ENCODE assay signal across 8 mouse cellular contexts in genomic region chr7:16782555-16783125, GRCm38 (mm10). TPM values are rescaled to one million over a fixed set of nuclear protein-coding genes. Genes with fewer than 3 reads are reported as not detected.
DNase-seq lines count a peak whose midpoint lies in the region; ATAC-seq and TF ChIP-seq lines count a peak whose summit lies in the region.

No protein-coding gene starts in this region.

- no peaks in the 10 kb centered on the region for H3K27me3 ChIP-seq in ES-Bruce4 (ENCODE audit: control insufficient read depth, insufficient read depth, low read length, poor library complexity, severe bottlenecking)
- H3K27me3 ChIP-seq in forebrain, embryonic 15.5 days: no peaks in the 10 kb centered on the region
- H3K27me3 ChIP-seq in liver, embryonic 15.5 days: no peaks in the 10 kb centered on the region
- no peaks in the 10 kb centered on the region for H3K27me3 ChIP-seq in splenic B cell, adult 2 months (ENCODE audit: control insufficient read depth, insufficient read depth, low read length, poor library complexity, severe bottlenecking)

- no peak for TF ChIP-seq EP300 in ES-Bruce4 (IDR thresholded peaks at IDR 0.05; ENCODE audit: insufficient read depth, low read depth, low read length)

- peaks cover 6% of the 10 kb centered on the region for H3K4me1 ChIP-seq in ES-Bruce4 (ENCODE audit: control insufficient read depth, insufficient read depth, low read length)
- H3K4me1 ChIP-seq in forebrain, embryonic 15.5 days: peaks cover 34% of the 10 kb centered on the region
- peaks cover 56% of the 10 kb centered on the region for H3K4me1 ChIP-seq in liver, embryonic 15.5 days (replicated peaks)

- ATAC-seq in forebrain, embryonic 15.5 days (replicated peaks): no peak
- no peak for ATAC-seq in liver, embryonic 15.5 days (ENCODE audit: insufficient read depth)

- no peak for TF ChIP-seq POLR2A in ES-Bruce4 (IDR thresholded peaks at IDR 0.05; ENCODE audit: insufficient read depth, low read length)

- H3K4me2 ChIP-seq in forebrain, embryonic 15.5 days (replicated peaks): peak overlapping the region; percentile 98
- H3K4me2 ChIP-seq in liver, embryonic 15.5 days: peak overlapping the region; percentile 84

- DNase-seq in gastrocnemius, adult 2 months: no peak
- DNase-seq in gastrocnemius, postnatal 10 days: no peak
- peak; percentile 38 for DNase-seq in splenic B cell, adult 2 months (ENCODE audit: low read depth, low spot score)
- no peak for DNase-seq in adrenal gland, adult 8-10 months
- DNase-seq in layer of hippocampus, adult 9-10 months (ENCODE audit: low spot score): no peak

- H3K9me3 ChIP-seq in ES-Bruce4 (replicated peaks; ENCODE audit: control insufficient read depth, insufficient read depth, low read length, poor library complexity, severe bottlenecking): no peaks in the 10 kb centered on the region
- H3K9me3 ChIP-seq in forebrain, embryonic 15.5 days: no peaks in the 10 kb centered on the region
- H3K9me3 ChIP-seq in liver, embryonic 15.5 days (replicated peaks): no peaks in the 10 kb centered on the region

- intact Hi-C loops in gastrocnemius, adult 2 months (cut with DNase I): no loop called here

- H3K27ac ChIP-seq in gastrocnemius, adult 2 months: peak overlapping the region; percentile 74
- 0 out of 2 replicates have a peak overlapping the region, but pooled peaks have one; percentile 7 for H3K27ac ChIP-seq in ES-Bruce4 (ENCODE audit: insufficient read depth, low read length)
- no peak overlapping the region for H3K27ac ChIP-seq in forebrain, embryonic 15.5 days (replicated peaks)
- peak overlapping the region; percentile 98 for H3K27ac ChIP-seq in liver, embryonic 15.5 days (replicated peaks)

- peak overlapping the region; percentile 89 for H3K4me3 ChIP-seq in gastrocnemius, adult 2 months
- H3K4me3 ChIP-seq in ES-Bruce4 (ENCODE audit: low read depth, low read length): peak overlapping the region; percentile 99
- peak overlapping the region; percentile 52 for H3K4me3 ChIP-seq in forebrain, embryonic 15.5 days
- H3K4me3 ChIP-seq in liver, embryonic 15.5 days (replicated peaks): peak overlapping the region; percentile 98

- H3K36me3 ChIP-seq in ES-Bruce4 (ENCODE audit: control insufficient read depth, insufficient read depth, low read length, poor library complexity, severe bottlenecking): peaks cover 15% of the 10 kb centered on the region
- H3K36me3 ChIP-seq in forebrain, embryonic 15.5 days: no peaks in the 10 kb centered on the region
- H3K36me3 ChIP-seq in liver, embryonic 15.5 days (replicated peaks): peaks cover 37% of the 10 kb centered on the region
- peaks cover 6% of the 10 kb centered on the region for H3K36me3 ChIP-seq in splenic B cell, adult 2 months (ENCODE audit: control insufficient read depth, insufficient read depth, low read length, poor library complexity, severe bottlenecking)

- peak overlapping the region; percentile 94 for H3K9ac ChIP-seq in ES-Bruce4 (ENCODE audit: low read depth, poor library complexity, severe bottlenecking)
- H3K9ac ChIP-seq in forebrain, embryonic 15.5 days (replicated peaks): peak overlapping the region; percentile 48
- peak overlapping the region; percentile 98 for H3K9ac ChIP-seq in liver, embryonic 15.5 days

- TF ChIP-seq CTCF in gastrocnemius, adult 2 months (IDR thresholded peaks at IDR 0.05): no peak
- TF ChIP-seq CTCF in ES-Bruce4 (IDR thresholded peaks at IDR 0.05; ENCODE audit: low read depth, low read length): no peak

- WGBS in forebrain, embryonic 15.5 days: 6% methylated on average over 11 of the region's 11 CpGs
- WGBS in liver, embryonic 15.5 days (ENCODE audit: insufficient replicate concordance): 2% methylated on average over 11 of the region's 11 CpGs

RNA-seq across cellular contexts. Expression of gene Slc1a5, which starts 1.5 kb away (rescaled TPM):
- total RNA-seq in gastrocnemius, adult 2 months (2021): 10 to 100 TPM; 11.0 to 14.6 TPM
- 10 to 100 TPM; 32.5 to 34.9 TPM for total RNA-seq in gastrocnemius, postnatal 10 days (2021)
- 101 and 108 TPM in 2 replicates for polyA plus RNA-seq in ES-Bruce4 (2011; ENCODE audit: insufficient read depth, insufficient read length, low read depth, missing spikeins)
- 10.0 and 13.6 TPM in 2 replicates for polyA plus RNA-seq in forebrain, embryonic 15.5 days (2015; fragmentation: Nextera tagmentation; extraction: Ambion mirVana)
- polyA plus RNA-seq in liver, embryonic 15.5 days (2015; fragmentation: Nextera tagmentation; extraction: Ambion mirVana): 120 and 144 TPM in 2 replicates
- total RNA-seq in adrenal gland, adult 8-10 months (2022): 100 to 1,000 TPM in 1 of 4 experiments, 10 to 100 TPM in 3; 77.8 to 202 (median 91.2) TPM

RNA-seq across cellular contexts. Expression of gene Strn4, which starts 33.0 kb away (rescaled TPM):
- 10 to 100 TPM; 16.2 to 16.6 TPM for total RNA-seq in gastrocnemius, adult 2 months (2021)
- 10 to 100 TPM; 42.3 to 46.1 TPM for total RNA-seq in gastrocnemius, postnatal 10 days (2021)
- 53.5 and 55.5 TPM in 2 replicates for polyA plus RNA-seq in ES-Bruce4 (2011; ENCODE audit: insufficient read depth, insufficient read length, low read depth, missing spikeins)
- 185 and 193 TPM in 2 replicates for polyA plus RNA-seq in forebrain, embryonic 15.5 days (2015; fragmentation: Nextera tagmentation; extraction: Ambion mirVana)
- 30.9 and 37.8 TPM in 2 replicates for polyA plus RNA-seq in liver, embryonic 15.5 days (2015; fragmentation: Nextera tagmentation; extraction: Ambion mirVana)
- 100 to 1,000 TPM in 1 of 4 experiments, 10 to 100 TPM in 3; 62.2 to 100 (median 74.6) TPM for total RNA-seq in adrenal gland, adult 8-10 months (2022)

RNA-seq across cellular contexts. Expression of gene Fkrp, which starts 33.9 kb away (rescaled TPM):
- 10 to 100 TPM; 51.2 to 58.3 TPM for total RNA-seq in gastrocnemius, adult 2 months (2021)
- 10 to 100 TPM; 23.2 to 23.3 TPM for total RNA-seq in gastrocnemius, postnatal 10 days (2021)
- polyA plus RNA-seq in ES-Bruce4 (2011; ENCODE audit: insufficient read depth, insufficient read length, low read depth, missing spikeins): 14.7 and 17.4 TPM in 2 replicates
- 28.2 and 29.0 TPM in 2 replicates for polyA plus RNA-seq in forebrain, embryonic 15.5 days (2015; fragmentation: Nextera tagmentation; extraction: Ambion mirVana)
- polyA plus RNA-seq in liver, embryonic 15.5 days (2015; fragmentation: Nextera tagmentation; extraction: Ambion mirVana): 8.2 and 9.0 TPM in 2 replicates
- total RNA-seq in adrenal gland, adult 8-10 months (2022): 10 to 100 TPM; 22.0 to 26.2 (median 24.9) TPM

RNA-seq across cellular contexts. Expression of gene Ap2s1, which starts 44.4 kb away (rescaled TPM):
- 10 to 100 TPM; 49.6 to 56.4 TPM for total RNA-seq in gastrocnemius, adult 2 months (2021)
- total RNA-seq in gastrocnemius, postnatal 10 days (2021): 10 to 100 TPM; 65.4 to 71.9 TPM
- 88.3 and 91.5 TPM in 2 replicates for polyA plus RNA-seq in ES-Bruce4 (2011; ENCODE audit: insufficient read depth, insufficient read length, low read depth, missing spikeins)
- polyA plus RNA-seq in forebrain, embryonic 15.5 days (2015; fragmentation: Nextera tagmentation; extraction: Ambion mirVana): 395 and 401 TPM in 2 replicates
- polyA plus RNA-seq in liver, embryonic 15.5 days (2015; fragmentation: Nextera tagmentation; extraction: Ambion mirVana): 162 and 176 TPM in 2 replicates
- total RNA-seq in adrenal gland, adult 8-10 months (2022): 100 to 1,000 TPM; 127 to 153 (median 133) TPM

Comparison
In these comparisons a context has a peak if more than half of its experiments do, and no peak if none do; other contexts are left out.
1. H3K9ac ChIP-seq: peak in every context shown above with its lines; median percentile 98 in liver, embryonic 15.5 days; 94 in ES-Bruce4; 48 in forebrain, embryonic 15.5 days.